Comparison of ENCODE assay signal across 9 mouse cellular contexts in the genomic region with DNA sequence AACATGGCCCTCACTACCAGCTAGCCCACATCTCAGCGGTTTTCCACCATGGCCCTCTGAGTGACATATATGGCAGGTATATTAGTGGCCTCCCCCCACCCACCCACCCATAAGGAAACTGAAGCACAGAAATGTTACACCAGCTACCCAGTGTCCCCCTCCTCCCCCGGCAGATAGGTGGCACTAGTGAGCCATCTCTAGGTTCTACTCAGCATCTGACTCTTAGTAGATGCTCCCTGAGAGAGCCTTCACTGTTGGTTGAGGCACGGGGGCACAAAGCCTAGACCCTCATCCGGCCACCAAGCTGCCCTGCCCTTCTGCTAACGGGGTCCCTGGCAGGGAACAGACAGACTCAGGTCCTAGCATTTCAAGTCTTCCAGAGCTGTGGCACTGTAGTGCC. TPM values are rescaled to one million over a fixed set of nuclear protein-coding genes. Genes with fewer than 3 reads are reported as not detected.
DNase-seq lines count a peak whose midpoint lies in the region; ATAC-seq lines count a peak whose summit lies in the region.
"Had no signal": no experiment of that assay in that cellular context is flagged by ENCODE, and none has a peak within 500 bp of the region (broad histone marks: within the 10 kb centered on the region; RNA-seq: fewer than 3 reads in every experiment).

No protein-coding gene starts in this region.

- peak; percentile 59 to 68 for DNase-seq in adrenal gland, adult 18-20 months (ENCODE audit: low spot score in 2 of 2)
- DNase-seq in adrenal gland, adult 8-10 months, result no peak
- peak; percentile 49 for DNase-seq in midbrain, embryonic 10.5 days (ENCODE audit: low spot score)
- DNase-seq in cerebellum, adult 8-10 months, result peak; percentile 72
- DNase-seq in lung, postnatal 10 days, result peak; percentile 78
- DNase-seq in testis, postnatal 10 days (ENCODE audit: low spot score), result peak; percentile 73

- WGBS in midbrain, embryonic 10.5 days, result 74% methylated on average over 5 of the region's 5 CpGs
- WGBS in midbrain, embryonic 15.5 days, result 62% methylated on average over 5 of the region's 5 CpGs
- 61% methylated on average over 5 of the region's 5 CpGs for WGBS in hindbrain, embryonic 13.5 days

- H3K27me3 ChIP-seq in midbrain, embryonic 10.5 days (ENCODE audit: low read depth, poor library complexity, severe bottlenecking), result no peaks in the 10 kb centered on the region
- no peaks in the 10 kb centered on the region for H3K27me3 ChIP-seq in midbrain, embryonic 15.5 days (replicated peaks)
- H3K27me3 ChIP-seq in hindbrain, embryonic 13.5 days, result no peaks in the 10 kb centered on the region
- H3K27me3 ChIP-seq: lung, embryonic 15.5 days had no signal

- peak overlapping the region; percentile 76 for H3K27ac ChIP-seq in midbrain, embryonic 10.5 days (replicated peaks)
- H3K27ac ChIP-seq in midbrain, embryonic 15.5 days, result no peak overlapping the region
- H3K27ac ChIP-seq in hindbrain, embryonic 13.5 days, result peak overlapping the region; percentile 82
- H3K27ac ChIP-seq: lung, embryonic 15.5 days had no signal

- no peak overlapping the region for H3K4me3 ChIP-seq in midbrain, embryonic 10.5 days
- no peak overlapping the region for H3K4me3 ChIP-seq in midbrain, embryonic 15.5 days
- H3K4me3 ChIP-seq in hindbrain, embryonic 13.5 days, result no peak overlapping the region
- H3K4me3 ChIP-seq: lung, embryonic 15.5 days had no signal

- no peak overlapping the region for H3K9ac ChIP-seq in midbrain, embryonic 15.5 days
- no peak overlapping the region for H3K9ac ChIP-seq in hindbrain, embryonic 13.5 days
- H3K9ac ChIP-seq: lung, embryonic 15.5 days had no signal

- H3K4me1 ChIP-seq in midbrain, embryonic 10.5 days, result peaks cover 92% of the 10 kb centered on the region
- peaks cover 75% of the 10 kb centered on the region for H3K4me1 ChIP-seq in midbrain, embryonic 15.5 days
- peaks cover 91% of the 10 kb centered on the region for H3K4me1 ChIP-seq in hindbrain, embryonic 13.5 days (replicated peaks)

- no peaks in the 10 kb centered on the region for H3K9me3 ChIP-seq in midbrain, embryonic 10.5 days (replicated peaks)
- no peaks in the 10 kb centered on the region for H3K9me3 ChIP-seq in midbrain, embryonic 15.5 days
- H3K9me3 ChIP-seq in hindbrain, embryonic 13.5 days, result no peaks in the 10 kb centered on the region
- H3K9me3 ChIP-seq: lung, embryonic 15.5 days had no signal

- ATAC-seq in midbrain, embryonic 15.5 days (replicated peaks), result no peak
- ATAC-seq in hindbrain, embryonic 13.5 days (ENCODE audit: low FRiP score), result no peak

- H3K4me2 ChIP-seq in midbrain, embryonic 15.5 days, result no peak overlapping the region
- H3K4me2 ChIP-seq in hindbrain, embryonic 13.5 days, result no peak overlapping the region
- H3K4me2 ChIP-seq: lung, embryonic 15.5 days had no signal

- peaks cover 27% of the 10 kb centered on the region for H3K36me3 ChIP-seq in midbrain, embryonic 10.5 days
- H3K36me3 ChIP-seq in midbrain, embryonic 15.5 days (replicated peaks), result no peaks in the 10 kb centered on the region
- H3K36me3 ChIP-seq in hindbrain, embryonic 13.5 days, result no peaks in the 10 kb centered on the region
- H3K36me3 ChIP-seq: lung, embryonic 15.5 days had no signal

RNA-seq across cellular contexts. Expression of a gene that starts 38.2 kb away (rescaled TPM):
- 10 to 100 TPM; 29.2 to 31.1 TPM for total RNA-seq in adrenal gland, adult 18-20 months (2021)
- 10 to 100 TPM; 26.2 to 35.0 (median 29.2) TPM for total RNA-seq in adrenal gland, adult 8-10 months (2022)
- polyA plus RNA-seq in midbrain, embryonic 10.5 days (2016; fragmentation: Nextera tagmentation; extraction: Ambion mirVana), result 3.3 and 3.5 TPM in 2 replicates
- 2.4 and 3.7 TPM in 2 replicates for polyA plus RNA-seq in midbrain, embryonic 15.5 days (2015; fragmentation: Nextera tagmentation; extraction: Ambion mirVana)
- 3.8 and 4.0 TPM in 2 replicates for polyA plus RNA-seq in hindbrain, embryonic 13.5 days (2015; fragmentation: Nextera tagmentation; extraction: Ambion mirVana)

RNA-seq across cellular contexts. Expression of a gene that starts 38.5 kb away (rescaled TPM):
- 100 to 1,000 TPM; 101 to 127 TPM for total RNA-seq in adrenal gland, adult 18-20 months (2021)
- total RNA-seq in adrenal gland, adult 8-10 months (2022), result 100 to 1,000 TPM; 119 to 134 (median 127) TPM
- polyA plus RNA-seq in midbrain, embryonic 10.5 days (2016; fragmentation: Nextera tagmentation; extraction: Ambion mirVana), result 77.8 and 77.9 TPM in 2 replicates
- 88.0 and 95.0 TPM in 2 replicates for polyA plus RNA-seq in midbrain, embryonic 15.5 days (2015; fragmentation: Nextera tagmentation; extraction: Ambion mirVana)
- 99.7 and 102 TPM in 2 replicates for polyA plus RNA-seq in hindbrain, embryonic 13.5 days (2015; fragmentation: Nextera tagmentation; extraction: Ambion mirVana)

RNA-seq across cellular contexts. Expression of a gene that starts 57.7 kb away (rescaled TPM):
- 10 to 100 TPM; 21.3 to 22.9 TPM for total RNA-seq in adrenal gland, adult 18-20 months (2021)
- total RNA-seq in adrenal gland, adult 8-10 months (2022), result 10 to 100 TPM; 24.6 to 36.3 (median 29.0) TPM
- polyA plus RNA-seq in midbrain, embryonic 10.5 days (2016; fragmentation: Nextera tagmentation; extraction: Ambion mirVana), result 12.1 and 15.5 TPM in 2 replicates
- 15.3 and 15.8 TPM in 2 replicates for polyA plus RNA-seq in midbrain, embryonic 15.5 days (2015; fragmentation: Nextera tagmentation; extraction: Ambion mirVana)
- 17.3 and 17.7 TPM in 2 replicates for polyA plus RNA-seq in hindbrain, embryonic 13.5 days (2015; fragmentation: Nextera tagmentation; extraction: Ambion mirVana)
